In the genomic region with DNA sequence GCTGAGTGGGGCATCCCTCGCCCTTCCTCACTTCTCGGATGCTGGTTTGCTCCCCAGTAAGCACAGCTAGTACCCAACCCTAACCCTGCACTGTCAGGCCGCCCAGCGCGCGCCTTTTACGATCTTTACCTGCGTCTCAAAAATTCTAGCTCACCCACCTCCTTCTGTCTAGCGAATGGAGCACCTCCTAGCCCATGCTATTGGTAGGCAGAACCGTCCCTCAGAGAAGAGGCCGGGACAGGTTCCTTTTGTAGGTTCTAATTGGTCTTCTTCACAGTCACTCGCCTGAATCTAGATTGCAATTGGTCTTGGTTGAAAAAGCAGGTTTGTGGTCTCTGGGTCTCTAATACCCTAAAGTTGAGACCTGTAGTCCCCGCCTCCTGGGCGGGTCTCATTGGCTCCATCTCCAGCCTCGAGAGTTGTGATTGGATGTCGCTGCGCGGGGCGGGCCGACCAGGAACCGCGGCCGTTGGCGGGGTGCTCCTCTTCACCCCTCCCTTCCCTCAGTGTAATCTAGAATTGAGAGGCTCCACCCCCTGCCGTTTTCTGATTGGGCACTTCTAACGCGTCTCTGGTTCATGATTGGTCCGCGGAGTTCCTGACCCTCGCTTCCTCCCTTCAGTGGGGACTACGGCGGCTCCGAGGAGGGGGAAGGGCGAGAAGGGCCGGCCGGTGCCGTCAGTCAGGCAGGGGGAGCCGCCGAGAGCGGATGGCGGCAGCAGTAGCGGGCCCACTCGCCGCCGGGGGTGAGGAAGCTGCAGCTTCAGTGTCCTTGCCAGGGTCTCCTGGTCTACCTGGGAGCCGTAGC, we compare ENCODE assay signal across 8 mouse cellular contexts. TPM values are rescaled to one million over a fixed set of nuclear protein-coding genes. Genes with fewer than 3 reads are reported as not detected.
DNase-seq lines count a peak whose midpoint lies in the region; ATAC-seq and TF ChIP-seq lines count a peak whose summit lies in the region.

A gene (minus strand): TSS at position 505 of the 808 bp plus-strand sequence.
A gene (plus strand): TSS at position 624 of the 808 bp plus-strand sequence.
A gene (plus strand): TSS at position 678 of the 808 bp plus-strand sequence.

- peak; percentile 99 for DNase-seq in ES-E14 (ENCODE audit: low read depth, low spot score)
- DNase-seq in cerebellum, adult 11-12 months, result peak; percentile 100
- peak; percentile 100 for DNase-seq in heart, postnatal 25 days (ENCODE audit: low spot score)
- DNase-seq in layer of hippocampus, adult 18-20 months (ENCODE audit: low spot score in 2 of 2), result peak; percentile 99
- DNase-seq in lung, adult 2 months, result peak; percentile 96
- DNase-seq in thymus, adult 18-20 months, result peak; percentile 99 to 100

- in situ Hi-C loops in ES-E14 (cut with MboI; ENCODE audit: low sequenced_read_pairs in 2 of 2, unreplicated experiment in 2 of 2), result no loop called here

- TF ChIP-seq POLR2A in lung, adult 2 months (IDR thresholded peaks at IDR 0.05; ENCODE audit: borderline replicate concordance, extremely low read depth, low read depth, low read length), result peak; percentile 96

- peak within 1 kb of the TSS; percentile 97 to 99 for H3K4me3 ChIP-seq in ES-E14 (ENCODE audit: insufficient read depth in 1 of 2, low read depth in 1 of 2, low read length in 2 of 2, poor library complexity in 1 of 2, severe bottlenecking in 1 of 2)
- peak within 1 kb of the TSS; percentile 57 for H3K4me3 ChIP-seq in forebrain, embryonic 15.5 days
- peak within 1 kb of the TSS; percentile 95 for H3K4me3 ChIP-seq in lung, adult 2 months (replicated peaks; ENCODE audit: extremely low read depth, low read depth, low read length)

- H3K27ac ChIP-seq in ES-E14 (ENCODE audit: insufficient read depth, low read depth, low read length, poor library complexity, severe bottlenecking), result peak within 1 kb of the TSS; percentile 95
- H3K27ac ChIP-seq in forebrain, embryonic 15.5 days (replicated peaks), result peak within 1 kb of the TSS; percentile 90

- peak; percentile 99 for ATAC-seq in forebrain, embryonic 15.5 days (replicated peaks)
- peak; percentile 75 for ATAC-seq in neutrophil, adult 5-6 weeks (ENCODE audit: extremely low read depth, insufficient number of reproducible peaks, low FRiP score, poor library complexity, severe bottlenecking)

- intact Hi-C loops in heart, postnatal 25 days (cut with DNase I), result no loop called here

- no peak for TF ChIP-seq CTCF in lung, adult 2 months (IDR thresholded peaks at IDR 0.05; ENCODE audit: insufficient read depth, low read length)

- under 1% methylated on average over 46 of the region's 46 CpGs for WGBS in forebrain, embryonic 15.5 days
- under 1% methylated on average over 46 of the region's 46 CpGs for WGBS in lung, adult 2 months

- H3K27me3 ChIP-seq in forebrain, embryonic 15.5 days, result no peaks in the 10 kb centered on the region

- peaks cover 1% of the 10 kb centered on the region; the same call in 1 of the 2 replicates for H3K36me3 ChIP-seq in ES-E14 (ENCODE audit: control insufficient read depth, insufficient read depth, low read length, poor library complexity, severe bottlenecking)
- H3K36me3 ChIP-seq in forebrain, embryonic 15.5 days, result peaks cover 1% of the 10 kb centered on the region; the same call in 1 of the 2 replicates

- H3K4me1 ChIP-seq in ES-E14 (ENCODE audit: control insufficient read depth in 2 of 2, insufficient read depth in 2 of 2, low read length in 2 of 2, poor library complexity in 1 of 2), result peaks cover 0 to 27% of the 10 kb centered on the region in 2 experiments; a peak in 2 of 4 replicates
- peaks cover 38% of the 10 kb centered on the region for H3K4me1 ChIP-seq in forebrain, embryonic 15.5 days
- H3K4me1 ChIP-seq in lung, adult 2 months (ENCODE audit: control insufficient read depth, insufficient read depth, low read length), result peaks cover 3% of the 10 kb centered on the region; the same call in 1 of the 2 replicates

- H3K9ac ChIP-seq in ES-E14 (ENCODE audit: insufficient read depth, low read depth, low read length, poor library complexity, severe bottlenecking), result peak within 1 kb of the TSS; percentile 95
- H3K9ac ChIP-seq in forebrain, embryonic 15.5 days (replicated peaks), result peak within 1 kb of the TSS; percentile 65

- peak within 1 kb of the TSS; percentile 74 for H3K4me2 ChIP-seq in forebrain, embryonic 15.5 days (replicated peaks)

- no peaks in the 10 kb centered on the region for H3K9me3 ChIP-seq in ES-E14 (ENCODE audit: control insufficient read depth, insufficient read depth, low read depth, low read length)
- H3K9me3 ChIP-seq in forebrain, embryonic 15.5 days, result no peaks in the 10 kb centered on the region

TF ChIP-seq in ES-E14, 5 proteins besides CTCF, POLR2A, EP300 and RAD21:
- TF ChIP-seq MAFK (IDR thresholded peaks at IDR 0.05; ENCODE audit: insufficient read depth, low read depth, low read length) (no peak), CHD2 (IDR thresholded peaks at IDR 0.05; ENCODE audit: low read depth, low read length) (peak; percentile 98), HCFC1 (IDR thresholded peaks at IDR 0.05; ENCODE audit: borderline replicate concordance, insufficient read depth, low read length) (peak; percentile 72), ZNF384 (IDR thresholded peaks at IDR 0.05; ENCODE audit: low read depth, low read length) (no peak), ZC3H11A (IDR thresholded peaks at IDR 0.05; ENCODE audit: borderline replicate concordance, low read depth, low read length) (no peak)

RNA-seq across cellular contexts. Expression of the first gene that starts in this region (rescaled TPM):
- 1.1 and 2.2 TPM in 2 replicates for total RNA-seq in ES-E14 (2012; rRNA removed)
- 0.22 TPM in 1 of 2 replicates, not detected in the other for polyA plus RNA-seq in forebrain, embryonic 15.5 days (2015; fragmentation: Nextera tagmentation; extraction: Ambion mirVana)
- under 1 TPM; 0.11 to 0.36 TPM for total RNA-seq in heart, postnatal 25 days (2021)
- under 1 TPM; 0.20 to 0.47 TPM for total RNA-seq in layer of hippocampus, adult 18-20 months (2021)
- polyA plus RNA-seq in lung, adult 2 months (2012; rRNA removed), result 0.89 and 1.0 TPM in 2 replicates
- 0.61 and 0.70 TPM in 2 replicates for total RNA-seq in neutrophil, adult 5-6 weeks (2017)

RNA-seq across cellular contexts. Expression of the second gene that starts in this region (rescaled TPM):
- total RNA-seq in ES-E14 (2012; rRNA removed), result 12.7 and 23.0 TPM in 2 replicates
- 21.4 and 22.1 TPM in 2 replicates for polyA plus RNA-seq in forebrain, embryonic 15.5 days (2015; fragmentation: Nextera tagmentation; extraction: Ambion mirVana)
- 10 to 100 TPM; 17.6 to 18.2 TPM for total RNA-seq in heart, postnatal 25 days (2021)
- 10 to 100 TPM; 18.9 to 24.2 TPM for total RNA-seq in layer of hippocampus, adult 18-20 months (2021)
- 79.4 and 105 TPM in 2 replicates for polyA plus RNA-seq in lung, adult 2 months (2012; rRNA removed)
- total RNA-seq in neutrophil, adult 5-6 weeks (2017), result 119 and 123 TPM in 2 replicates

RNA-seq across cellular contexts. Expression of the third gene that starts in this region (rescaled TPM):
- total RNA-seq in ES-E14 (2012; rRNA removed), result 7.8 and 13.6 TPM in 2 replicates
- polyA plus RNA-seq in forebrain, embryonic 15.5 days (2015; fragmentation: Nextera tagmentation; extraction: Ambion mirVana), result 6.9 and 7.8 TPM in 2 replicates
- 1 to 10 TPM; 3.2 to 4.5 TPM for total RNA-seq in heart, postnatal 25 days (2021)
- total RNA-seq in layer of hippocampus, adult 18-20 months (2021), result 10 to 100 TPM; 13.5 to 21.4 TPM
- polyA plus RNA-seq in lung, adult 2 months (2012; rRNA removed), result 63.8 and 65.2 TPM in 2 replicates
- 41.0 and 44.6 TPM in 2 replicates for total RNA-seq in neutrophil, adult 5-6 weeks (2017)

Comparison
In these comparisons a context has a peak if more than half of its experiments do, and no peak if none do; other contexts are left out.
1. Peak in every context shown above with its lines: DNase-seq, ATAC-seq, H3K4me3 ChIP-seq and H3K27ac ChIP-seq.